Mouse (Mus musculus) c-Kit-positive CD71-positive TER-119-negative erythroid progenitor cells, embryonic 14.5 days (primary cell): ENCODE results near the gene Gemin4.
"Not testable (repeated sequence)": the region's sequence is repeated elsewhere in the genome, so short reads cannot be mapped to it uniquely, and the experiment has no call there.

ENCODE experiments used
- DNase-seq: peaks from one replicate; pipeline ENCODE4 v3.0.0-alpha.2; 2013; ENCODE audit warnings: low read depth

Gene Gemin4

GRCm38 (mm10) chr11:76216049-76216540 is 1.4 kb downstream of the Gemin4 start:
- DNase-seq: no peak

- no peak for DNase-seq
Measured at GRCm38 (mm10) chr11:76215011-76215410, 2.5 kb downstream of the Gemin4 start.

- DNase-seq: no peak
Measured at GRCm38 (mm10) chr11:76213841-76214240, 3.6 kb downstream of the Gemin4 start.

GRCm38 (mm10) chr11:76211595-76211994 is 5.9 kb downstream of the Gemin4 start:
- not testable (repeated sequence) for DNase-seq

- no peak for DNase-seq
Measured at GRCm38 (mm10) chr11:76210228-76210985, 7.1 kb downstream of the Gemin4 start.

- no peak for DNase-seq
Measured at GRCm38 (mm10) chr11:76206793-76207192, 10.7 kb downstream of the Gemin4 start.

GRCm38 (mm10) chr11:76201761-76202674 is 15.4 kb downstream of the Gemin4 start:
- DNase-seq: peak; percentile 32

GRCm38 (mm10) chr11:76196977-76197469 is 20.4 kb downstream of the Gemin4 start:
- DNase-seq: no peak

- DNase-seq: no peak
Measured at GRCm38 (mm10) chr11:76196275-76196976, 21.0 kb downstream of the Gemin4 start.

GRCm38 (mm10) chr11:76186908-76187307 is 30.6 kb downstream of the Gemin4 start:
- DNase-seq: no peak

GRCm38 (mm10) chr11:76183745-76184144 is 33.7 kb downstream of the Gemin4 start:
- DNase-seq: no peak

- DNase-seq: no peak
Measured at GRCm38 (mm10) chr11:76180146-76180540, 37.3 kb downstream of the Gemin4 start.

- DNase-seq: peak; percentile 72
Measured at GRCm38 (mm10) chr11:76179495-76180145, 37.8 kb downstream of the Gemin4 start, which contains the start of the genes Vps53 and Fam57a. Gene Vps53, minus strand, starts transcription at chr11:76179647. Gene Fam57a, plus strand, starts transcription at chr11:76179671.

GRCm38 (mm10) chr11:76178726-76179494 is 38.6 kb downstream of the Gemin4 start:
- DNase-seq: peak; percentile 55

- DNase-seq: no peak
Measured at GRCm38 (mm10) chr11:76170207-76170606, 47.3 kb downstream of the Gemin4 start.

- no peak for DNase-seq
Measured at GRCm38 (mm10) chr11:76168976-76169375, 48.5 kb downstream of the Gemin4 start.

GRCm38 (mm10) chr11:76167079-76167765 is 50.2 kb downstream of the Gemin4 start:
- DNase-seq: peak; percentile 71

GRCm38 (mm10) chr11:76166657-76167056 is 50.8 kb downstream of the Gemin4 start:
- no peak for DNase-seq
